Mouse (Mus musculus) limb, embryonic 14.5 days (tissue): ENCODE measurements at regions not wholly inside any gene's neighbourhood (a gene's known extent, or its start where the extent isn't known, plus 50 kb on each side); places are given as distances from the start of the nearest gene placed in this dataset.
A peak's percentile ranks its signal among the peaks of the same experiment; 100 is the strongest.
"Not testable (repeated sequence)": the region's sequence is repeated elsewhere in the genome, so short reads cannot be mapped to it uniquely, and the experiment has no call there.

Source experiments
- ATAC-seq: fragments of 200-750 bp; cut with Nextera tagmentation; 2 replicates; pipeline ENCODE4 v1.8.0; 2017; ENCODE audit warnings: low read depth, moderate number of reproducible peaks, moderate TSS enrichment; ENCODE audit not compliant: low FRiP score
- DNase-seq: peaks from one replicate; pipeline ENCODE4 v3.0.0-alpha.2; 2015; ENCODE audit warnings: low spot score
- H3K27ac ChIP-seq: fragments of 300-500 bp; sonication (generic); replicated peaks from 2 replicates; pipeline ENCODE4 v1.5.1; 2014; ENCODE audit warnings: low read depth, mild to moderate bottlenecking, low read length, moderate library complexity, mixed read lengths
- H3K27me3 ChIP-seq: fragments of 300-500 bp; sonication (generic); 2 replicates; pipeline ENCODE4 v1.6.1; 2014; ENCODE audit warnings: low read length, mixed read lengths; ENCODE audit not compliant: control insufficient read depth, insufficient read depth
- H3K36me3 ChIP-seq: fragments of 300-500 bp; sonication (generic); 2 replicates; pipeline ENCODE4 v1.6.1; 2014; ENCODE audit warnings: mild to moderate bottlenecking, low read length, moderate library complexity, mixed read lengths; ENCODE audit not compliant: control insufficient read depth, insufficient read depth
- H3K4me1 ChIP-seq: fragments of 300-500 bp; sonication (generic); 2 replicates; pipeline ENCODE4 v1.6.1; 2014; ENCODE audit warnings: antibody characterized with exemption, low read length, mixed read lengths; ENCODE audit not compliant: control insufficient read depth, insufficient read depth
- H3K4me2 ChIP-seq: fragments of 300-500 bp; sonication (generic); replicated peaks from 2 replicates; pipeline ENCODE4 v1.6.1; 2014; ENCODE audit warnings: low read depth, mild to moderate bottlenecking, low read length, moderate library complexity; ENCODE audit not compliant: severe bottlenecking
- H3K4me3 ChIP-seq: fragments of 300-500 bp; sonication (generic); replicated peaks from 2 replicates; pipeline ENCODE4 v1.5.1; 2014; ENCODE audit warnings: low read length
- H3K9ac ChIP-seq: fragments of 300-500 bp; sonication (generic); 2 replicates; pipeline ENCODE4 v1.6.1; 2014; ENCODE audit warnings: mild to moderate bottlenecking, low read depth, low read length, moderate library complexity; ENCODE audit not compliant: severe bottlenecking
- H3K9me3 ChIP-seq: fragments of 300-500 bp; sonication (generic); 2 replicates; pipeline ENCODE4 v1.6.1; 2016; ENCODE audit warnings: low read length; ENCODE audit not compliant: control insufficient read depth
- POLR2A ChIP-seq: fragments of 200-500 bp; IDR thresholded peaks from 2 replicates; pipeline ENCODE4 v1.8.0; 2012; ENCODE audit warnings: inconsistent platforms, mild to moderate bottlenecking, moderate library complexity, borderline replicate concordance; ENCODE audit not compliant: insufficient read depth, insufficient read length; ENCODE audit errors: extremely low read depth
- WGBS: fragments of 180-500 bp; shearing (Covaris S2); extraction: QIAGEN DNeasy Blood & Tissue Kit; methylation state at CpG from one replicate; pipeline ENCODE4 v1.1.7; 2014; 5-methylcytosine and 5-hydroxymethylcytosine counted together

DNA sequence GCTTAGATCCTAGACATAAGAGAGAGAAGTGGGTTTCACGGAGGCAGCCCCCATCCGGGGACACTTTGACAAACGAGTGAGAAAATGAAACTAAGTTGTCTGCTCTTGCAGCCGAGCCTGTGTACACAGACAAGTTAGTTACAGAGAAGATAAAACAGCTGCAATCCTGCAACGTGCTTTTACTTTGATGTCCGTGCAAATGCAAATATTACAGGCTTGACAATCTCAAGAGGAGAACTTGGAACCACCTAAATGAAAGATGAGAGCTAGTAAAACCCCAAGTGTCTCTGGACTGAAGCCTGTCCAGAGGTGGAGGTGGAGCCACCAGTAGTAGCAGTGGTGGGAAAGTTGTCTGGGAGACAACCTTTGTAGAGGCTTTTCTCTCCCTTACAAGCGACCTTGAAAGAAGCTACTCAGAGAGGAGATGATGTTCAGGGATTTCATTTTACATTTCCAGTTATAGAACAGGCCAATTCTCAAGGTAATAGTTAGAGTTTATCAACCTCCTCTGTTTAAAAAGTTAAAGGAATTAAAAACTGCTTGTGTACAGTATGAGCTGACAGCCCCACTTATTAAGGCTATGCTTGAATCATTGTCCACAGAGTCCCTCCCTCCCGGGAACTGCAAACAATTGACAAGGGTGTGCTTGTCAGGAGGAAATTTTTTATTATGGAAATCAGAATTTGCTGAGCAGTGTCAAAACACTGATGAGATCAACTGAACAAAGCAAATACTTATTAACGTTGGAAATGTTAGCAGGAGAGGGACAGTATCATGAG is 99.7 kb upstream of the Ppp6c start:
- Histone ChIP-seq H3K36me3 (no peaks in the 10 kb centered on the region), H3K9me3 (no peaks in the 10 kb centered on the region), H3K27ac (no peak overlapping the region), H3K4me2 (0 out of 2 replicates have a peak overlapping the region, but pooled peaks have one; percentile 2), H3K4me1 (no peaks in the 10 kb centered on the region), H3K9ac (no peak overlapping the region), H3K27me3 (no peaks in the 10 kb centered on the region), H3K4me3 (no peak overlapping the region)
- TF ChIP-seq POLR2A, result no peak
- ATAC-seq (no peak), DNase-seq (no peak)
- 51% methylated on average over 9 of the region's 9 CpGs for WGBS

DNA sequence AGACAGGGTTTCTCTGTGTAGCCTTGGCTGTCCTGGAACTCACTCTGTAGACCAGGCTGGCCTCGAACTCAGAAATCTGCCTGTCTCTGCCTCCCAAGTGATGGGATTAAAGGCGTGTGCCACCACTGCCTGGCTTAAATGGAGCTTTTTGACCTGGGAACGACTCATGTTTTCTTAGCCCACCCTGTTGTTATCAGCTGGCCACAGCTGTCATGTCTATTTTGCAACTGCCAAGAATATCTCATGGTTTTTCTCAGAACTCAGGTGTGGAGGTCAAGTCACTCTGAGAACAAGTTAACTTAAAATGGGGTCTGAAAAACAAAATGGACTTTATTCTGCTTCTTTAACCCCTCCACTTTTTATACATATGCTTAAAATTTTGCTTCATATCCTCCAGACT is 98.9 kb upstream of the Ppp6c start:
- H3K4me1 ChIP-seq, DNase-seq, H3K4me2 ChIP-seq, H3K27me3 ChIP-seq, H3K36me3 ChIP-seq, H3K27ac ChIP-seq, H3K4me3 ChIP-seq, ATAC-seq, H3K9ac ChIP-seq, H3K9me3 ChIP-seq: not testable (repeated sequence)
- WGBS, result 71% methylated on average over 3 of the region's 3 CpGs

DNA sequence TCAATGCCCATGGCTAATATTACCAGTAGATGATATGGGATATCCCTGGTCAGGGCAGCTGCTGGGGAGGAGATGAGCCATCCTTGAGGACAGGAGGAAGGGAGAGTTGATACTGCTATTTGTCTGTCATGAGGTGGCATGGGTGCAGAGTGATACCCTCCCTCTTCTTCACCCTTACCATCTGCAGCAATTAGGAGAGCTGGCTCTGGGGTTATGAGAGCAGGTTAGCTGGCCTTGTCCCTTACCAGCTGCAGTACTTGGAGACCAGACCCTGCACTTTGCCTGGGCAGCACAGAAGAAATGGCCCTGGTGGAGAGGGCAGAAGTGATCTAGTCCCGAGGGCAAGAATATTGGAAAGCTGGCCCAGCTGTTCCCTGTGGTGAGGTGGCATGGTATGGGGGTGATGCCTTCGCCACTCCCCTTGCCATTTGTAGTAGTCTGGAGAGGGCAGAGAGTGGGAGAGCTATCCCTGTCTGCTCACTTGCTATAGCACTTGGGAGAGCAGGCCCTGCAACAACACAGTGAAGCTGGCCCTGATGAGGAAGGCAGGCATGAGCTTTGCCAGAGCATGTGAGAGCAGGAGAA is 73.6 kb upstream of the Ppp6c start:
- H3K4me2 ChIP-seq, result no peak overlapping the region
- H3K4me1 ChIP-seq, result no peaks in the 10 kb centered on the region
- no peak for TF ChIP-seq POLR2A
- H3K9ac ChIP-seq, result no peak overlapping the region
- no peaks in the 10 kb centered on the region for H3K9me3 ChIP-seq
- H3K27ac ChIP-seq, result no peak overlapping the region
- WGBS, result 84% methylated on average over 2 of the region's 2 CpGs
- ATAC-seq, result no peak
- no peaks in the 10 kb centered on the region for H3K36me3 ChIP-seq
- no peak for DNase-seq
- no peak overlapping the region for H3K4me3 ChIP-seq
- no peaks in the 10 kb centered on the region for H3K27me3 ChIP-seq

- DNase-seq (no peak), ATAC-seq (no peak)
- H3K4me3 ChIP-seq, result no peak overlapping the region
- no peak for TF ChIP-seq POLR2A
- no peaks in the 10 kb centered on the region for H3K4me1 ChIP-seq
- no peak overlapping the region for H3K9ac ChIP-seq
- no peaks in the 10 kb centered on the region for H3K27me3 ChIP-seq
- WGBS, result 75% methylated on average over 1 of the region's 1 CpGs
- no peaks in the 10 kb centered on the region for H3K9me3 ChIP-seq
- no peaks in the 10 kb centered on the region for H3K36me3 ChIP-seq
- H3K4me2 ChIP-seq, result no peak overlapping the region
- H3K27ac ChIP-seq, result no peak overlapping the region
Observed at GRCm38 (mm10) chr2:39299290-39299689, 73.0 kb upstream of the Ppp6c start.

GRCm38 (mm10) chr2:39295435-39295834 is 69.2 kb upstream of the Ppp6c start:
- no peak overlapping the region for H3K4me3 ChIP-seq
- ATAC-seq (no peak), DNase-seq (no peak)
- no peaks in the 10 kb centered on the region for H3K36me3 ChIP-seq
- H3K27ac ChIP-seq, result no peak overlapping the region
- no peaks in the 10 kb centered on the region for H3K9me3 ChIP-seq
- no peak overlapping the region for H3K9ac ChIP-seq
- no peak overlapping the region for H3K4me2 ChIP-seq
- TF ChIP-seq POLR2A, result no peak
- H3K27me3 ChIP-seq, result no peaks in the 10 kb centered on the region
- 71% methylated on average over 1 of the region's 1 CpGs for WGBS
- H3K4me1 ChIP-seq, result no peaks in the 10 kb centered on the region
